Mouse (Mus musculus) v-Abl transformed pro-B cells (cell line): Measurements from ENCODE around the gene Tmem247.

Experiments
- in situ Hi-C, 2 experiments: fragments of 400-800 bp; cut with MboI; formaldehyde crosslinking; loops; one replicate each; pipeline ENCODE4 v1.15.1; 2025; ENCODE audit not compliant: unreplicated experiment in 2 of 2

Tmem247 gene

GRCm38 (mm10) chr17:86917048-86917447 lies at the start of gene Tmem247:
Tmem247 (plus strand) TSS chr17:86917348.
- in situ Hi-C loops, result loop anchor here (5.0 to 25.0 kb wide), 3 partner anchors 125 to 645 kb away; no protein-coding TSS in a partner anchor

DNA sequence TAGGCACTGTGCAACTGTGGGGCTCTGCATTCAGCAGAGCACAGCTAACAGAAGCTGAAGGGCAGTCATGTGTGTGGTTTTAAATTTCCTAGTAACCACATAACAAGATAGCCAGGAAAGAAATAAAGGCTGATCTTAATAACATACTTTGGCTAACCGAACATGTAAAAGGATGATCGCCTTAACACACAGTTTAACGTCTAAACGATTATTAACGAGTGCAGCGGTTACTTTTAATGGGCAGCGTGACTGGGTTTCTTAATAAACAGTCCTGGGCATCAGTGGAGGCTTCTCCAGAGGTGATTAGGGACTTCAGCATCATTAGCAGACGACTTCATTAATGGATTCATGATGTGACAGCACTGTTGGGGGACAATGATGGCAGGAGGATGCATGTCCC lies 46.6 kb upstream of the Tmem247 start:
- in situ Hi-C loops, result no loop called here

GRCm38 (mm10) chr17:86872643-86873042 lies 44.5 kb upstream of the Tmem247 start:
- in situ Hi-C loops, result no loop called here

- in situ Hi-C loops, result no loop called here
These were observed 40.2 kb upstream of the Tmem247 start for GRCm38 (mm10) chr17:86876940-86877339.

GRCm38 (mm10) chr17:86877747-86878146 lies 39.4 kb upstream of the Tmem247 start:
- in situ Hi-C loops, result no loop called here

DNA sequence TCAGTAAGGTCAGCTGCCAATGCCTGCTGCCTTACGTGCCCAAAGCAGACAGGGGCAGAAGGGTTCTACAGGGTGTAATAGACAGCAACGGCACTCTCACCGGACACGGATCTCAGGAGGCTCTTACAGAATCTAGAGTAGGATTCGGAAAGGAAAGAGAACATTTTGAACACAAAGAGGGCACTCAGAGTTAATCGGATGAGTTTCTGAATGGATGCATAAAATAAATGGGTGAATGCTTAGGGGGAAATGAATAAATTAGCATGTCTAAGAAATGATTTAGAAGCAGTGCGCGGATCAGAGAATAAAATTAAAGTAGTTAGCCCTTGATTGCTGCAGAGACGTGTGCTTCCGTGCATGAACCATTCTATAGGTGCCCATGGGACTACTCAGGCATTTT lies 37.1 kb upstream of the Tmem247 start:
- in situ Hi-C loops, result no loop called here

GRCm38 (mm10) chr17:86880461-86881044 lies 36.6 kb upstream of the Tmem247 start:
- in situ Hi-C loops, result no loop called here

DNA sequence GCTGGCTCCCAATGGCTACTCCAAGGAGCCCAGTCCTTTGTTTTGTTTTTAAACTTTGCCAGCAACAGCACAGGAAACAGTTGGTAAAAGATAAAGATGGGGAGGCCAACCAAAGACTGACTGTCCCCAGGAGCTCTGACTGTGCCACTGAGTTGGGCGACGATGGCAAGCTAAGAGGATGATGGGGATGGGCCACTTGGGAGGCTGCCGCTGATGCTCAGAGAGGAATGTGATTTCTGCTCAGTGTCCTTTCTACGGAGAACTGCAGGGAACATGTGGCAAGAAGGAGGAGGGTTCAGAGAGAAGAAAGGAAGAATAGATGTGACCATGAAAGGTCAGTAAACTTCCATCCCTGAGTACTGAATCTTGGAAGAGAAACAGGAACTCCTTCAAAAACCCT lies 22.0 kb upstream of the Tmem247 start:
- in situ Hi-C loops, result no loop called here

DNA sequence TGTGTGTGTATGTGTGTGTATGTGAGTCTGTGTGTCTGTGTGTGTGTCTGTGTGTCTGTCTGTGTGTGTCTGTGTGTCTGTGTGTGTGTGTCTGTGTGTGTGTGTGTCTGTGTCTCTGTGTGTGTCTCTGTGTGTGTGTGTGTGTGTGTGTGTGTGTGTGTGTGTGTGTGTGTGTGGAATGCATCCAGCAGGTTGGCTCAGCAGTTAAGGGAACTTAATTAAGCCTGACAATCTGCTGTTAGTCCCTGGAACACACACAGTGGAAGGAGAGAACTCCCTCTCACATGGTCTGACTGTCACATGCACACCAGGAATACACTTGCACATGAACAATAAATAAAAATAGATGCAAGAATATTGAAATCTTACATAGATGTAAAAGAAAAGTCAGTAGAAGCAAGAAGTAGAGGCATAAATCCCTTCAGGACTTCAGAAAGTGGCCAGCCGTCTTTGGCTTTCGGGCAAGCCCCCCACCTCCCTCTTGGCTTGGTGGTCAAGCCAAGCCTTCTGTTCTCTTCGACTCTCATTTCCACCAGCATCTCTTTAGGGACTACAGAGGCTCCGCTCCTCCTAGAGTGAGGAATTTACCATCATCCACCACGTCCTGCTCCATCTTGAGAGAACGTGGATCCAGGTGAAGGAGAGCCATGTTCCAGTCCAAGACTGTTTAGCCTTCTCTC lies 19.5 kb upstream of the Tmem247 start:
- in situ Hi-C loops, result no loop called here

- in situ Hi-C loops, result loop anchor here (10.0 to 25.0 kb wide), 5 partner anchors 662 to 1715 kb away; partner anchors contain the start of gene Srbd1 (in 1 of the 2)
These were observed 17.3 kb upstream of the Tmem247 start for GRCm38 (mm10) chr17:86899821-86900220.

GRCm38 (mm10) chr17:86900564-86900963 lies 16.6 kb upstream of the Tmem247 start:
- in situ Hi-C loops, result loop anchor here (10.0 to 25.0 kb wide), 5 partner anchors 662 to 1716 kb away; partner anchors contain the start of gene Srbd1 (in 1 of the 2)

GRCm38 (mm10) chr17:86902399-86903067 lies 14.6 kb upstream of the Tmem247 start:
- in situ Hi-C loops, result loop anchor here (10.0 to 25.0 kb wide), 5 partner anchors 660 to 1718 kb away; partner anchors contain the start of gene Srbd1 (in 1 of the 2)

GRCm38 (mm10) chr17:86903596-86903995 lies 13.6 kb upstream of the Tmem247 start:
- in situ Hi-C loops, result loop anchor here (10.0 to 25.0 kb wide), 5 partner anchors 659 to 1719 kb away; partner anchors contain the start of gene Srbd1 (in 1 of the 2)

DNA sequence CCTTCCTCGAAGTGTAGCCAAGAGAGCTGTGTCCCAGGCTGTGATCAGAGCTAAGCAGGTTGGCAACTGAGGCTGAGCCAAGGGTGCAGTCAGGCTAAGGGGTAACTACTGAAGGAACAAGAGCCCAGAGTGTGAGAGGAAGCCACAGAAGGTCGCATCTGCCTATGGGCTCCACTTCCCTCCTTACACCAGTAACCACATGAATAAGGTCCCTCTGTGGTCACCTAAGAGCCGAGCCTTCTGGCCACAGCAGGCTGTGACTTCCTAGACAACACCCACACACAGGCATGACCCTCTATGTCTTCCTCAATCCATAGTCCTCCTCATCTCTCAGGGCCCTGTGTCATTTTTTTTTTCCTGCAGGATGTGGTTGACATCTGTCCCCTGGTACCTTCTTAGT lies 12.9 kb upstream of the Tmem247 start:
- in situ Hi-C loops, result loop anchor here (10.0 to 25.0 kb wide), 5 partner anchors 658 to 1719 kb away; partner anchors contain the start of gene Srbd1 (in 1 of the 2)

- in situ Hi-C loops, result loop anchor here (5.0 to 25.0 kb wide), 6 partner anchors 413 to 1721 kb away; partner anchors contain the start of gene Srbd1 (in 1 of the 2)
These were observed 11.6 kb upstream of the Tmem247 start for GRCm38 (mm10) chr17:86905297-86906135.

DNA sequence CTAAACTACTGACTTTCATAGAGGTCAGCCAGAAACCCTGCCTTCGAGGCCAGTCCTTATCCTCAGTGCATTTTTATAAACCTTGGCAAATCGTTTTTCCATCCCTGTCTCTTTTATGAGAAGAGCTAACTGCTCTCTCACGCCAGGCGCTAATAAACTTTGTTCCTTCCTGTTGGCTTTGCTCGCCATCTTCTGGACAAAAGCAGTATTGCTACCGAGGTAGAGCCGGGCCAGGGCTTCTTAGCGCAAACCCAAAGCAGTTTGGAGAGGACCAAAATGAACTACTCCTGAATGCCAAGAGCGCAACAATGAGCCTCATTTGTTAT lies 11.0 kb upstream of the Tmem247 start:
- in situ Hi-C loops, result loop anchor here (5.0 to 25.0 kb wide), 6 partner anchors 414 to 1721 kb away; partner anchors contain the start of gene Srbd1 (in 1 of the 2)

GRCm38 (mm10) chr17:86906601-86907000 lies 10.5 kb upstream of the Tmem247 start:
- in situ Hi-C loops, result loop anchor here (5.0 to 25.0 kb wide), 6 partner anchors 414 to 1722 kb away; partner anchors contain the start of gene Srbd1 (in 1 of the 2)

DNA sequence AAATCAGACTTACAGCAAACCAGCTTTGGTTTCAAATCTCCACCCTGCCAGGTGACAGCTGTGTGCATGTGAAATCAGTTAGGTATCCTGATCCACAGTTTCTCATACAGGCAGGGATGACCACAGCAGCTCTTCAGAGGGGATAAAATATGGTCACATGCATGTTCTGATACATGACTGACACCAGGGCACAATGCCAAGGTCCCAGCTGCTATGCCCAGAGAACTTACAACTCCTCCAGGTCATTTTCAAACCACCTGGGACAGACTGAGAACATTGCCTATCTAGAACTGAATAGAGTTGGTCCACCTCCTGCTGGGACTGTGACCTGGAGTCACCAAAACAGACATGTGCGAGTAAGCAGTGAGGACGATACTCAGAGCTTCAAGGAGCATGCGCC lies 10.1 kb upstream of the Tmem247 start:
- in situ Hi-C loops, result loop anchor here (5.0 to 25.0 kb wide), 6 partner anchors 415 to 1722 kb away; partner anchors contain the start of gene Srbd1 (in 1 of the 2)

DNA sequence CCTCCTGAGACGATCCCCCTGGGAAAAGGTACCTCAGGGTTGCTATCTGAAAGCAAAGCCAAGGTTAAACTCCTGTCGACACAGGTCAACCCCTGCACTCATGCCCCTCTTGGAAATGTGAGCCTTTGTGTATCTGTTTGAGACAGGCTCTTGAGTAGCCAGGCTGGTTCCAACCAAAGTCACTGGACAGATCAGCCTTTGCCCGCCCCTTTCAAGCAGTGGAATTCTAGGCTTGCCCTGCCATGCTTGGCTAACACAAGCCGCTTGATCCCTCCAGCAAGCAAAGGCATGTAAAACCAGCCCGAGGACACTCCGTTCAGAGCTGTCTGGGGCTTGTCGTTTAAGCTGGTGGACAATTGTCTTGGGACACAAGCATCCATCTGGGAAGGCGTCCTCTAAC lies 8.8 kb upstream of the Tmem247 start:
- in situ Hi-C loops, result loop anchor here (5.0 to 25.0 kb wide), 6 partner anchors 416 to 1724 kb away; partner anchors contain the start of gene Srbd1 (in 1 of the 2)
